Mouse (Mus musculus): ENCODE measurements at regions not wholly inside any gene's neighbourhood (a gene's known extent, or its start where the extent isn't known, plus 50 kb on each side); places are given as distances from the start of the nearest gene placed in this dataset.

- no peak for ATAC-seq (replicated peaks; ENCODE audit: poor library complexity)
Observed at GRCm38 (mm10) chr2:106318695-106319266, 315.4 kb upstream of the Dnajc24 start.

GRCm38 (mm10) chr2:106346781-106347180 is 343.4 kb upstream of the Dnajc24 start:
- no peak for ATAC-seq (replicated peaks; ENCODE audit: poor library complexity)

- ATAC-seq (replicated peaks; ENCODE audit: poor library complexity): no peak
Observed at GRCm38 (mm10) chr2:106347249-106347648, 343.9 kb upstream of the Dnajc24 start.

GRCm38 (mm10) chr2:106355565-106355964 is 337.5 kb upstream of the Mpped2 start:
- ATAC-seq (replicated peaks; ENCODE audit: poor library complexity): no peak

- peak; percentile 89 for ATAC-seq (replicated peaks; ENCODE audit: poor library complexity)
Observed at GRCm38 (mm10) chr2:106355984-106356547, 337.0 kb upstream of the Mpped2 start.

- ATAC-seq (replicated peaks; ENCODE audit: poor library complexity): no peak
Observed at GRCm38 (mm10) chr2:106368641-106369040, 324.4 kb upstream of the Mpped2 start.

- ATAC-seq (replicated peaks; ENCODE audit: poor library complexity): no peak
Observed at GRCm38 (mm10) chr2:106383415-106384285, 309.4 kb upstream of the Mpped2 start.

- no peak for ATAC-seq (replicated peaks; ENCODE audit: poor library complexity)
Observed at GRCm38 (mm10) chr2:106384286-106384595, 308.8 kb upstream of the Mpped2 start.

- no peak for ATAC-seq (replicated peaks; ENCODE audit: poor library complexity)
Observed at GRCm38 (mm10) chr2:106384842-106385241, 308.2 kb upstream of the Mpped2 start.

- ATAC-seq (replicated peaks; ENCODE audit: poor library complexity): no peak
Observed at GRCm38 (mm10) chr2:106412158-106412557, 280.9 kb upstream of the Mpped2 start.

GRCm38 (mm10) chr2:106415474-106416019 is 277.5 kb upstream of the Mpped2 start:
- ATAC-seq (replicated peaks; ENCODE audit: poor library complexity): no peak

- no peak for ATAC-seq (replicated peaks; ENCODE audit: poor library complexity)
Observed at GRCm38 (mm10) chr2:106418181-106418580, 274.9 kb upstream of the Mpped2 start.

GRCm38 (mm10) chr2:106424974-106425373 is 268.1 kb upstream of the Mpped2 start:
- no peak for ATAC-seq (replicated peaks; ENCODE audit: poor library complexity)

- no peak for ATAC-seq (replicated peaks; ENCODE audit: poor library complexity)
Observed at GRCm38 (mm10) chr2:106425451-106425881, 267.6 kb upstream of the Mpped2 start.

- no peak for ATAC-seq (replicated peaks; ENCODE audit: poor library complexity)
Observed at GRCm38 (mm10) chr2:106426010-106426409, 267.1 kb upstream of the Mpped2 start.

GRCm38 (mm10) chr2:106427237-106427636 is 265.8 kb upstream of the Mpped2 start:
- ATAC-seq (replicated peaks; ENCODE audit: poor library complexity): no peak

GRCm38 (mm10) chr2:106428909-106429308 is 264.2 kb upstream of the Mpped2 start:
- no peak for ATAC-seq (replicated peaks; ENCODE audit: poor library complexity)

GRCm38 (mm10) chr2:106431141-106431540 is 261.9 kb upstream of the Mpped2 start:
- peak; percentile 90 for ATAC-seq (replicated peaks; ENCODE audit: poor library complexity)

- no peak for ATAC-seq (replicated peaks; ENCODE audit: poor library complexity)
Observed at GRCm38 (mm10) chr2:106431637-106432199, 261.4 kb upstream of the Mpped2 start.

GRCm38 (mm10) chr2:106436136-106436535 is 256.9 kb upstream of the Mpped2 start:
- ATAC-seq (replicated peaks; ENCODE audit: poor library complexity): no peak

GRCm38 (mm10) chr2:106454310-106454974 is 238.6 kb upstream of the Mpped2 start:
- ATAC-seq (replicated peaks; ENCODE audit: poor library complexity): no peak

All from megakaryocyte progenitor cell, adult 5-6 weeks (primary cell).